Mouse (Mus musculus) spleen, postnatal 36 days (tissue): ENCODE results near the gene B3gnt2.

ENCODE experiments used
- DNase-seq, 2 experiments: peaks; one replicate each; pipeline ENCODE4 v3.0.0; 2022; ENCODE audit warnings: low spot score in 2 of 2, mixed read lengths in 1 of 2

B3gnt2 gene

GRCm38 (mm10) chr11:22871628-22872306 is 11.0 kb upstream of the B3gnt2 start:
- DNase-seq = peak in 1 of 2 experiments; percentile 37

- no peak for DNase-seq
These were observed 7.8 kb upstream of the B3gnt2 start for GRCm38 (mm10) chr11:22868582-22868981.

GRCm38 (mm10) chr11:22867691-22868090 is 6.9 kb upstream of the B3gnt2 start:
- no peak for DNase-seq

GRCm38 (mm10) chr11:22865635-22866246 is 5.0 kb upstream of the B3gnt2 start:
- no peak for DNase-seq

GRCm38 (mm10) chr11:22864305-22865060 is 3.7 kb upstream of the B3gnt2 start:
- no peak for DNase-seq

GRCm38 (mm10) chr11:22863581-22863980 is 2.8 kb upstream of the B3gnt2 start:
- DNase-seq = no peak

- no peak for DNase-seq
These were observed 554 bp upstream of the B3gnt2 start for GRCm38 (mm10) chr11:22861315-22861714.

- DNase-seq = peak; percentile 84 to 87
These were observed 977 bp downstream of the B3gnt2 start for GRCm38 (mm10) chr11:22859633-22860334.

- peak; percentile 72 to 74 for DNase-seq
These were observed 1.5 kb downstream of the B3gnt2 start for GRCm38 (mm10) chr11:22859301-22859632.

GRCm38 (mm10) chr11:22858441-22859300 is 2.1 kb downstream of the B3gnt2 start:
- no peak for DNase-seq

GRCm38 (mm10) chr11:22857705-22858440 is 2.9 kb downstream of the B3gnt2 start:
- DNase-seq = no peak

GRCm38 (mm10) chr11:22857106-22857704 is 3.6 kb downstream of the B3gnt2 start:
- no peak for DNase-seq

- no peak for DNase-seq
These were observed 4.3 kb downstream of the B3gnt2 start for GRCm38 (mm10) chr11:22856371-22856965.

GRCm38 (mm10) chr11:22854571-22854970 is 6.2 kb downstream of the B3gnt2 start:
- no peak for DNase-seq

- DNase-seq = no peak
These were observed 7.1 kb downstream of the B3gnt2 start for GRCm38 (mm10) chr11:22853477-22854157.

- no peak for DNase-seq
These were observed 8.3 kb downstream of the B3gnt2 start for GRCm38 (mm10) chr11:22852510-22852909.

- no peak for DNase-seq
These were observed 9.3 kb downstream of the B3gnt2 start for GRCm38 (mm10) chr11:22851416-22851815.

- DNase-seq = no peak
These were observed 10.7 kb downstream of the B3gnt2 start for GRCm38 (mm10) chr11:22850077-22850476.

GRCm38 (mm10) chr11:22848649-22849195 is 12.0 kb downstream of the B3gnt2 start:
- DNase-seq = no peak
